Mouse (Mus musculus) layer of hippocampus, adult 9-11 months (tissue): Measurements from ENCODE around the gene Mysm1.

Experiments used
- DNase-seq: peaks from one replicate; pipeline ENCODE4 v3.0.0; 2022

Mysm1 gene

GRCm38 (mm10) chr4:94978590-94979499 lies at the start of gene Mysm1:
Gene Mysm1 (minus strand): TSS chr4:94979100.
- DNase-seq: peak; percentile 93

GRCm38 (mm10) chr4:95025847-95026600 lies 47.1 kb upstream of the Mysm1 start:
- DNase-seq: no peak

- peak; percentile 30 for DNase-seq
Observed at GRCm38 (mm10) chr4:95023350-95023953, 44.6 kb upstream of the Mysm1 start.

- DNase-seq: no peak
Observed at GRCm38 (mm10) chr4:95021649-95022637, 43.0 kb upstream of the Mysm1 start.

DNA sequence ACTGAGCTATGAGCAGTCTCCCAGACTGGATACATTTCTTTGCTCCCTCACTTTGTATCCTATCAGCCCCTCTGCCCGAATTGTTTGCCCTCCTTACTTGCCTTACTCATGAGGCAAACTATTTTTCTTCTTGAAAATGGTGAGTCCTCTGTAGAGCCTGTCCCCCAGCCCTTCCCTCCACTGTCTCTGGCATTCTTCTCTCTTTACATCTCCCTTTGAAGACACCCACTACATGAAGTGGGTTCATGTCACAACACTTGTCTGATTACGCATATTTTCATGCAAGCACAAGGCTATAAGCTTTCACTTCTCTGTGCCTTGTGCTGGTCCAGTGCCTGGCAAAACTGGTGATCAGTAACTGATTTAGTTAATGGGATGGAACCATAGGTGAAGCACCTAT lies 41.3 kb upstream of the Mysm1 start:
- no peak for DNase-seq

- no peak for DNase-seq
Observed at GRCm38 (mm10) chr4:95018221-95018620, 39.3 kb upstream of the Mysm1 start.

DNA sequence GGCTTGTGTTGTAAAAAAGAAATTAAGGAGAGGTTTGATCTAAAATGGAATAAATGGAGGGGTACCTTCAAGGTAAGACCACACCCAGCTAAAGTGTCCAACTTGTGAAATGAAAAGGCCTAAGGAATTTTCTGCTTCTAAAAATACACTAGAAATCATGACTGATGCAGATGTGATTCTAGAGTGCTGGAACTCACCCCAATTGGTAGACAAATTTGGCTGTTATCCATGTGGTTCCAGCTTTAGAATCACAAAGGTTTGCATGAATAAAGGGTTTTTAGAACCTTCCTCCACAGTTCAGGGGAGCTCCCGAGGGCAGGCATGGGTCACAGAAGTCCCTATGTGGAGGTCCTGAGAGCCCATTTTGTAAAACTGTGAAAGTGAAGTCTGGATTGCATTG lies 33.8 kb upstream of the Mysm1 start:
- no peak for DNase-seq

- DNase-seq: no peak
Observed at GRCm38 (mm10) chr4:95012256-95012655, 33.4 kb upstream of the Mysm1 start.

- DNase-seq: peak; percentile 63
Observed at GRCm38 (mm10) chr4:95008175-95009057, 29.5 kb upstream of the Mysm1 start.

- DNase-seq: no peak
Observed at GRCm38 (mm10) chr4:95007759-95008158, 28.9 kb upstream of the Mysm1 start.

DNA sequence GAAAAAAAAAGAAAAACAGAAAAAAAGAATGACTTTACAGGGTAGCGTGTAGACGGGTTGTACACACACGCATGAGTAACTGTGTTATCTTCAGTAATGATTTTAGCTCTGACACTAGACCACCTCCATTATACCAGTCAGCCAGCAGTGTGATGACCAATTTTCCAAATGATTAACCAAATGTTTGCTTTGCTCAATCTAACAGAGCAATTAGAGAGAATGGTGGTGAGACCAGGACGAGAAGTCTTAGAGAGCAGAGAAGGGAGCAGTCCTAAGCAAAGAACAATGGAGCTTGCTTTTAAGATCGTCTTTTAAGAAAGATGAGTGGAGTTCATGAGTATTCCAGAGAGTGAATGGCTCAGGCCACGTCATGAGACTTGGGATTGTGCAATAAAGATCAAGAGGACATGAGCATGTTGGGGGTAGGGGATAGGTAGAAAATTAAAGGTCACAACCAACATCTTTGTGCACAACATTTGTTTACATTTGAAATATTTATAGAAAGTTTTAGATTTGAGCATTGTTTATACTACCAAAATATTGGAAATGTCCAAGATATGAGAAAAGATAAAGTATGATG lies 26.4 kb upstream of the Mysm1 start:
- DNase-seq: no peak

- DNase-seq: peak; percentile 64
Observed at GRCm38 (mm10) chr4:95001043-95001775, 22.3 kb upstream of the Mysm1 start.

GRCm38 (mm10) chr4:95000147-95000546 lies 21.2 kb upstream of the Mysm1 start:
- no peak for DNase-seq

DNA sequence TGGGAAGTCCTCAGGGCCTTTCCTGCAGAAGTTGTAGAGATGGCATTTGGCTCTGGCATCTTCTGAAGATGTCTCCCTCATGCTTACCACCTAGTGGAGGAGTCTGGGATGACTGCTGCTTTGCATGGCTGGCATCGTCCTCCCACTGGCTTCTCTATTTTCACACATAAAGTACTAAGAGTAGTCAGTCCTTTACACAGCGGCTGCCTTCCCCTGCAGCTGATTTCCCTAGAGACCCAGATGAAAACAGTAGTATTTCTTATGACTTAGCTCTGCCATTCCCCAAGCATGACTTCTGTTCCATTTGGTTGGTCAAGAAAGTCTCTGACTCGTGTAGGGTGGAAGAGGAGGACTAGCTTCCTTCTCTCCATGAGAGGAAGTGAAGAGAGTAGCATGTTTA lies 20.3 kb upstream of the Mysm1 start:
- DNase-seq: no peak

GRCm38 (mm10) chr4:94995862-94996261 lies 17.0 kb upstream of the Mysm1 start:
- DNase-seq: no peak

DNA sequence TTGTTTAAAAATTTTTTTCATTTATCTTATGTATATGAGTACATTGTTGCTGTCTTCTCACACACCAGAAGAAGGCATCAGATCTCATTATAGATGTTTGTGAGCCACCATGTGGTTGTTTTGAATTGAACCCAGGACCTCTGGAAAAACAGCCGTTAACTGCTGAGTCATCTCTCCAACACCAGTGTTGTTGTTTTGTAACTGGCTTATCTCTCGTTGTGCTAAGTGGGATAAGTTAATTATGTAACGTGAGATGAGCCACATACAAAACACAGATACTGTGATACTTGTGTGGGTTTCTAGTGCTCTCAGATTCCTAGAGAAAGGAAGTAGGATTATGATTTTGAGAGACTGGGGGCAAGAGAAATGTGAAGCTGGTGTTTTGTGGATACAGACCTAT lies 11.3 kb upstream of the Mysm1 start:
- DNase-seq: no peak

DNA sequence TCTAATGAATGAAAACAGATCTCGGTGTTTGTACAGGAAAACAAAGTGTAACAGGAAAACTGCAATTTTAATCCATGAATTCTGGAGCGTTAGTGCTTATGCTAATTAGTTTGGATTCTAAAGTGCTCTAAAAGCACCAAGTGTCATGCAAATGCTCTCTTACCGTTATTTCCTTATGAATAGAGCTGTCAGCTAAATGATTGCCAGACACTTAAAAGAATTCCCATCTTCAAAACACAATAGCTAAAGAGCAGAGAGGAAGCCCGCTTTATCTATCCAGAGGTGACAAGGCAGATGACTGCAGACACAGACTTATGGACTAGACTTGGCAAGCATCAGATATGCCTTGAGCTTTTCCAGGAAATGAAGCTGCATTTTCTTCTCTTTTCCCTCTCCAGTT lies 8.8 kb upstream of the Mysm1 start:
- DNase-seq: no peak

GRCm38 (mm10) chr4:94979500-94979915 lies 608 bp upstream of the Mysm1 start:
- DNase-seq: no peak

DNA sequence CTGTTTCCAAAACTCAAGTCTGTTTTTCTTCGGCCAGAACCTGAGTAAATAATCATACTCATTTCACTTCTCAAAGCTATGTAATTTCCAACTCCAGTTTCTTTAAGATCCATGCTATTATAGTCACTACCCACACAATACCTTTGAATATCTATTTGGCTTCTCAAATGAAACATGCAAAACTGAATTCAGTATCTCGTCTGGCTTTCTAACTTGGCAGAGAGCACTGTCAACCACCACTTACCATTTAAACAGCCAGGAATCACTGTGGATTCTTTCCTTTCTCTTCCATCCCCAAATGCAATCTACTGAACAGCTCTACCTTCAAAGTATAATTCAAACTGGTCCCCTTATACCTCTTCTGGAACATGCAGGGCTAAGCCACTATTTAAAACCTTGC lies 5.6 kb downstream of the Mysm1 start:
- DNase-seq: no peak

- no peak for DNase-seq
Observed at GRCm38 (mm10) chr4:94952773-94953172, 26.1 kb downstream of the Mysm1 start.
